Mouse (Mus musculus): ENCODE measurements around the gene Tgfb1. TPM values are rescaled to one million over a fixed set of nuclear protein-coding genes. Genes with fewer than 3 reads are reported as not detected.

Tgfb1 gene
- polyA plus RNA-seq, 1 experiment from 2014 or later, result 0.54 TPM

GRCm38 (mm10) chr7:25652244-25652759 lies 34.5 kb upstream of the Tgfb1 start:
- Histone ChIP-seq H3K4me2 (ENCODE audit: low read length) (no peak overlapping the region), H3K4me1 (replicated peaks; ENCODE audit: control insufficient read depth, insufficient read depth, low read length) (peaks cover 8% of the 10 kb centered on the region), H3K9me3 (ENCODE audit: control insufficient read depth, low read length) (no peaks in the 10 kb centered on the region), H3K36me3 (ENCODE audit: control insufficient read depth, insufficient read depth) (no peaks in the 10 kb centered on the region), H3K27me3 (replicated peaks; ENCODE audit: control insufficient read depth, insufficient read depth, low read length) (no peaks in the 10 kb centered on the region), H3K4me3 (replicated peaks; ENCODE audit: low read length) (no peak overlapping the region), H3K27ac (ENCODE audit: low read length) (no peak overlapping the region), H3K9ac (replicated peaks; ENCODE audit: low read depth, low read length) (no peak overlapping the region)
- whole genome bisulfite sequencing, result 92% methylated on average over 12 of the region's 12 CpGs
- ATAC-seq, result no peak

GRCm38 (mm10) chr7:25655601-25656428 lies 31.0 kb upstream of the Tgfb1 start:
- no peak overlapping the region for H3K4me2 ChIP-seq (ENCODE audit: low read length)
- no peak overlapping the region for H3K9ac ChIP-seq (replicated peaks; ENCODE audit: low read depth, low read length)
- WGBS, result 82% methylated on average over 11 of the region's 11 CpGs
- peaks cover 24% of the 10 kb centered on the region for H3K4me1 ChIP-seq (replicated peaks; ENCODE audit: control insufficient read depth, insufficient read depth, low read length)
- no peaks in the 10 kb centered on the region for H3K27me3 ChIP-seq (replicated peaks; ENCODE audit: control insufficient read depth, insufficient read depth, low read length)
- H3K9me3 ChIP-seq (ENCODE audit: control insufficient read depth, low read length), result no peaks in the 10 kb centered on the region
- H3K4me3 ChIP-seq (replicated peaks; ENCODE audit: low read length), result no peak overlapping the region
- no peak overlapping the region for H3K27ac ChIP-seq (ENCODE audit: low read length)
- no peak for ATAC-seq
- H3K36me3 ChIP-seq (ENCODE audit: control insufficient read depth, insufficient read depth), result no peaks in the 10 kb centered on the region

GRCm38 (mm10) chr7:25657785-25658184 lies 29.0 kb upstream of the Tgfb1 start:
- Histone ChIP-seq H3K9me3 (ENCODE audit: control insufficient read depth, low read length) (no peaks in the 10 kb centered on the region), H3K4me2 (ENCODE audit: low read length) (peak overlapping the region; percentile 96), H3K9ac (replicated peaks; ENCODE audit: low read depth, low read length) (peak overlapping the region; percentile 60), H3K27me3 (replicated peaks; ENCODE audit: control insufficient read depth, insufficient read depth, low read length) (no peaks in the 10 kb centered on the region), H3K36me3 (ENCODE audit: control insufficient read depth, insufficient read depth) (no peaks in the 10 kb centered on the region), H3K27ac (ENCODE audit: low read length) (no peak overlapping the region), H3K4me1 (replicated peaks; ENCODE audit: control insufficient read depth, insufficient read depth, low read length) (peaks cover 24% of the 10 kb centered on the region), H3K4me3 (replicated peaks; ENCODE audit: low read length) (peak overlapping the region; percentile 68)
- WGBS, result 36% methylated on average over 10 of the region's 10 CpGs
- ATAC-seq, result no peak

GRCm38 (mm10) chr7:25658657-25659472 lies 27.9 kb upstream of the Tgfb1 start, which contains the start of the genes Bckdha and Exosc5:
TSS of gene Bckdha (minus strand) at chr7:25658981.
TSS of gene Exosc5 (plus strand) at chr7:25659164.
- H3K4me3 ChIP-seq (replicated peaks; ENCODE audit: low read length), result peak within 1 kb of the TSS; percentile 68
- no peaks in the 10 kb centered on the region for H3K9me3 ChIP-seq (ENCODE audit: control insufficient read depth, low read length)
- peak; percentile 98 for ATAC-seq
- WGBS, result under 1% methylated on average over 50 of the region's 50 CpGs
- H3K4me1 ChIP-seq (replicated peaks; ENCODE audit: control insufficient read depth, insufficient read depth, low read length), result peaks cover 24% of the 10 kb centered on the region
- peak within 1 kb of the TSS; percentile 96 for H3K4me2 ChIP-seq (ENCODE audit: low read length)
- H3K36me3 ChIP-seq (ENCODE audit: control insufficient read depth, insufficient read depth), result 0 out of 2 replicates have a peak, but pooled peaks cover 2% of the 10 kb centered on the region
- peak within 1 kb of the TSS; percentile 61 for H3K9ac ChIP-seq (replicated peaks; ENCODE audit: low read depth, low read length)
- peak within 1 kb of the TSS; percentile 83 for H3K27ac ChIP-seq (ENCODE audit: low read length)
- no peaks in the 10 kb centered on the region for H3K27me3 ChIP-seq (replicated peaks; ENCODE audit: control insufficient read depth, insufficient read depth, low read length)

GRCm38 (mm10) chr7:25666381-25666780 lies 20.4 kb upstream of the Tgfb1 start:
- peaks cover 5% of the 10 kb centered on the region; the same call in 1 of the 2 replicates for H3K36me3 ChIP-seq (ENCODE audit: control insufficient read depth, insufficient read depth)
- H3K4me3 ChIP-seq (replicated peaks; ENCODE audit: low read length), result no peak overlapping the region
- H3K4me2 ChIP-seq (ENCODE audit: low read length), result no peak overlapping the region
- H3K27ac ChIP-seq (ENCODE audit: low read length), result no peak overlapping the region
- H3K9ac ChIP-seq (replicated peaks; ENCODE audit: low read depth, low read length), result no peak overlapping the region
- no peaks in the 10 kb centered on the region for H3K9me3 ChIP-seq (ENCODE audit: control insufficient read depth, low read length)
- no peak for ATAC-seq
- 97% methylated on average over 8 of the region's 8 CpGs for WGBS
- H3K4me1 ChIP-seq (replicated peaks; ENCODE audit: control insufficient read depth, insufficient read depth, low read length), result no peaks in the 10 kb centered on the region; the same call in 1 of the 2 replicates
- no peaks in the 10 kb centered on the region for H3K27me3 ChIP-seq (replicated peaks; ENCODE audit: control insufficient read depth, insufficient read depth, low read length)

GRCm38 (mm10) chr7:25669158-25669557 lies 17.6 kb upstream of the Tgfb1 start:
- Histone ChIP-seq H3K27me3 (replicated peaks; ENCODE audit: control insufficient read depth, insufficient read depth, low read length) (peaks cover 9% of the 10 kb centered on the region), H3K4me1 (replicated peaks; ENCODE audit: control insufficient read depth, insufficient read depth, low read length) (no peaks in the 10 kb centered on the region), H3K36me3 (ENCODE audit: control insufficient read depth, insufficient read depth) (peaks cover 3% of the 10 kb centered on the region; the same call in 1 of the 2 replicates), H3K27ac (ENCODE audit: low read length) (no peak overlapping the region), H3K9me3 (ENCODE audit: control insufficient read depth, low read length) (no peaks in the 10 kb centered on the region), H3K9ac (replicated peaks; ENCODE audit: low read depth, low read length) (no peak overlapping the region), H3K4me2 (ENCODE audit: low read length) (no peak overlapping the region), H3K4me3 (replicated peaks; ENCODE audit: low read length) (no peak overlapping the region)
- no peak for ATAC-seq
- WGBS, result 90% methylated on average over 10 of the region's 10 CpGs

- Histone ChIP-seq H3K9ac (replicated peaks; ENCODE audit: low read depth, low read length) (no peak overlapping the region), H3K36me3 (ENCODE audit: control insufficient read depth, insufficient read depth) (0 out of 2 replicates have a peak, but pooled peaks cover 3% of the 10 kb centered on the region), H3K4me1 (replicated peaks; ENCODE audit: control insufficient read depth, insufficient read depth, low read length) (peaks cover 2% of the 10 kb centered on the region), H3K4me2 (ENCODE audit: low read length) (no peak overlapping the region), H3K27me3 (replicated peaks; ENCODE audit: control insufficient read depth, insufficient read depth, low read length) (peaks cover 12% of the 10 kb centered on the region), H3K4me3 (replicated peaks; ENCODE audit: low read length) (no peak overlapping the region), H3K9me3 (ENCODE audit: control insufficient read depth, low read length) (no peaks in the 10 kb centered on the region), H3K27ac (ENCODE audit: low read length) (no peak overlapping the region)
- WGBS, result 82% methylated on average over 9 of the region's 9 CpGs
- no peak for ATAC-seq
Observed at GRCm38 (mm10) chr7:25669631-25670030, 17.2 kb upstream of the Tgfb1 start.

GRCm38 (mm10) chr7:25670096-25670495 lies 16.7 kb upstream of the Tgfb1 start:
- H3K9ac ChIP-seq (replicated peaks; ENCODE audit: low read depth, low read length), result no peak overlapping the region
- peaks cover 17% of the 10 kb centered on the region for H3K27me3 ChIP-seq (replicated peaks; ENCODE audit: control insufficient read depth, insufficient read depth, low read length)
- H3K4me3 ChIP-seq (replicated peaks; ENCODE audit: low read length), result no peak overlapping the region
- 91% methylated on average over 4 of the region's 4 CpGs for WGBS
- peaks cover 7% of the 10 kb centered on the region for H3K4me1 ChIP-seq (replicated peaks; ENCODE audit: control insufficient read depth, insufficient read depth, low read length)
- no peak overlapping the region for H3K27ac ChIP-seq (ENCODE audit: low read length)
- ATAC-seq, result no peak
- H3K4me2 ChIP-seq (ENCODE audit: low read length), result no peak overlapping the region
- H3K36me3 ChIP-seq (ENCODE audit: control insufficient read depth, insufficient read depth), result 0 out of 2 replicates have a peak, but pooled peaks cover 3% of the 10 kb centered on the region
- H3K9me3 ChIP-seq (ENCODE audit: control insufficient read depth, low read length), result no peaks in the 10 kb centered on the region

GRCm38 (mm10) chr7:25671686-25672085 lies 15.1 kb upstream of the Tgfb1 start:
- H3K4me3 ChIP-seq (replicated peaks; ENCODE audit: low read length), result no peak overlapping the region
- peaks cover 20% of the 10 kb centered on the region for H3K27me3 ChIP-seq (replicated peaks; ENCODE audit: control insufficient read depth, insufficient read depth, low read length)
- no peaks in the 10 kb centered on the region for H3K9me3 ChIP-seq (ENCODE audit: control insufficient read depth, low read length)

More at GRCm38 (mm10) chr7:25671686-25672085, 15.1 kb upstream of the Tgfb1 start:
- Histone ChIP-seq H3K4me1 (replicated peaks; ENCODE audit: control insufficient read depth, insufficient read depth, low read length) (peaks cover 21% of the 10 kb centered on the region), H3K36me3 (ENCODE audit: control insufficient read depth, insufficient read depth) (0 out of 2 replicates have a peak, but pooled peaks cover 3% of the 10 kb centered on the region), H3K27ac (ENCODE audit: low read length) (no peak overlapping the region), H3K4me2 (ENCODE audit: low read length) (no peak overlapping the region), H3K9ac (replicated peaks; ENCODE audit: low read depth, low read length) (no peak overlapping the region)
- 83% methylated on average over 2 of the region's 2 CpGs for WGBS
- no peak for ATAC-seq
